Mouse (Mus musculus) induced T-regulatory cell, adult 2 months (primary cell): ENCODE measurements around the gene Gm21293.
"Not testable (repeated sequence)": the region's sequence is repeated elsewhere in the genome, so short reads cannot be mapped to it uniquely, and the experiment has no call there.

ENCODE experiments used
- DNase-seq: peaks from one replicate; pipeline ENCODE4 v3.0.0-alpha.2; 2012; ENCODE audit warnings: low read depth

The Gm21293 gene

DNA sequence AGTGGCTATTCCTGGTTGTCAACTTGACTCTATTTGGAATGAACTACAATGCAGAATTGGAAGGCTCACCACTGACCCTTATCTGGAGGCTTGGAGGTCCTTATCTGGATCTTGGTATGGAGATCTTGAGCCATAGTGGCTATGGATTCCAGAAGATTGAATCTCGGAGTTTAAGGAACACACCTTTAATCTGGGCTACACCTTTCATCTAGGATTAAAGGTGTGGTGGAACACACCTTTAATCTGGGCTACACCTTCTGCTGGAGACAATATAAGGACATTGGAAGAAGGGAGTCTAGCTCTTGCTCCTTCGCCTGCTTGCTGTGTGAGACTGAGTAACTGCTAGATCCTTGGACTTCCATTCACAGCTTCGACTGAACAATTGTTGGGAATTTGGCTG, at the start of gene Gm21293:
Gene Gm21293 (plus strand): TSS at position 301 of the 400 bp plus-strand sequence.
- not testable (repeated sequence) for DNase-seq

DNA sequence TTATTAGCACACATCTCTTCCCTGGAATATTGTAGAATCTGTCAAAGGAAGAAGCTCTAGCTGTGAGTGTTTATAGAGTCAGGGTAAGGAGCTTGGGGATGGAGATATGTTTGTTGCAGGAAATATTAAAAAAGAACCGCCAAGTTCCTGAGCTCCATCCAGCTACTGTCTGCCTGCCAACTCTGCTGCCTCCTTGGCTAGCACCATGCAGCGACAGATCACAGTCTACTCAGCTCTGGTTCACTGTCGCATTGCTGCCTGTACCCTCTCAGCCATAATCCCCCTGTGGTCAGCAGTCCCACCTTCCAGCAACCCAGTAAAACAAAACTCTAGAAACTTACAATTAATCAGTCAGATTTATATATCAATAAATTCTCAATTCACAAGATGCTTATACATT, 32.7 kb upstream of the Gm21293 start:
- no peak for DNase-seq

DNA sequence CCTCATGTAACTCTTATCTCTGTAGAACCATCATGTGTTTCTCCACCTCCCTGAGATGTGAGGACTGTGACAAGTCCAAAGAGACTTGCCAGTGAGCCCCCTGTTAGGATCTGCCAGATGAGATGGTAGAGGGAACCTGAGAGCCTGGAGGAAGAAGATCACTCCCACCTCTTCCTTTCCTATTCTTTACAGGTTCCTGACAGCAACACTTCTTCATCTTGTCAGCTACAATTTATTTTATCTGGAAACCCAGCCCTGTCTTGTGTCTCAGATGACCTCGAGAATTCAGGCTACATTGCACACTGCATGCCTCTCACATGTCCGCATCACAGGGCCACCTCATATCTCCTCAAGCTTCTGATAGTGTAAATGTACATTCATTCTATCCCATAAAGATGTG, 24.5 kb upstream of the Gm21293 start:
- DNase-seq = no peak

DNA sequence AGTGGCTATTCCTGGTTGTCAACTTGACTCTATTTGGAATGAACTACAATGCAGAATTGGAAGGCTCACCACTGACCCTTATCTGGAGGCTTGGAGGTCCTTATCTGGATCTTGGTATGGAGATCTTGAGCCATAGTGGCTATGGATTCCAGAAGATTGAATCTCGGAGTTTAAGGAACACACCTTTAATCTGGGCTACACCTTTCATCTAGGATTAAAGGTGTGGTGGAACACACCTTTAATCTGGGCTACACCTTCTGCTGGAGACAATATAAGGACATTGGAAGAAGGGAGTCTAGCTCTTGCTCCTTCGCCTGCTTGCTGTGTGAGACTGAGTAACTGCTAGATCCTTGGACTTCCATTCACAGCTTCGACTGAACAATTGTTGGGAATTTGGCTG, 8.4 kb downstream of the Gm21293 start, which contains the start of gene Gm6763:
Gene Gm6763 (plus strand): TSS at position 301 of the 400 bp plus-strand sequence.
- not testable (repeated sequence) for DNase-seq

DNA sequence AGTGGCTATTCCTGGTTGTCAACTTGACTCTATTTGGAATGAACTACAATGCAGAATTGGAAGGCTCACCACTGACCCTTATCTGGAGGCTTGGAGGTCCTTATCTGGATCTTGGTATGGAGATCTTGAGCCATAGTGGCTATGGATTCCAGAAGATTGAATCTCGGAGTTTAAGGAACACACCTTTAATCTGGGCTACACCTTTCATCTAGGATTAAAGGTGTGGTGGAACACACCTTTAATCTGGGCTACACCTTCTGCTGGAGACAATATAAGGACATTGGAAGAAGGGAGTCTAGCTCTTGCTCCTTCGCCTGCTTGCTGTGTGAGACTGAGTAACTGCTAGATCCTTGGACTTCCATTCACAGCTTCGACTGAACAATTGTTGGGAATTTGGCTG, 16.9 kb downstream of the Gm21293 start, which contains the start of gene Gm8764:
Gene Gm8764 (plus strand): TSS at position 301 of the 400 bp plus-strand sequence.
- DNase-seq = not testable (repeated sequence)

DNA sequence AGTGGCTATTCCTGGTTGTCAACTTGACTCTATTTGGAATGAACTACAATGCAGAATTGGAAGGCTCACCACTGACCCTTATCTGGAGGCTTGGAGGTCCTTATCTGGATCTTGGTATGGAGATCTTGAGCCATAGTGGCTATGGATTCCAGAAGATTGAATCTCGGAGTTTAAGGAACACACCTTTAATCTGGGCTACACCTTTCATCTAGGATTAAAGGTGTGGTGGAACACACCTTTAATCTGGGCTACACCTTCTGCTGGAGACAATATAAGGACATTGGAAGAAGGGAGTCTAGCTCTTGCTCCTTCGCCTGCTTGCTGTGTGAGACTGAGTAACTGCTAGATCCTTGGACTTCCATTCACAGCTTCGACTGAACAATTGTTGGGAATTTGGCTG, 25.4 kb downstream of the Gm21293 start, which contains the start of gene Gm21304:
Gene Gm21304 (plus strand): TSS at position 301 of the 400 bp plus-strand sequence.
- DNase-seq = not testable (repeated sequence)

DNA sequence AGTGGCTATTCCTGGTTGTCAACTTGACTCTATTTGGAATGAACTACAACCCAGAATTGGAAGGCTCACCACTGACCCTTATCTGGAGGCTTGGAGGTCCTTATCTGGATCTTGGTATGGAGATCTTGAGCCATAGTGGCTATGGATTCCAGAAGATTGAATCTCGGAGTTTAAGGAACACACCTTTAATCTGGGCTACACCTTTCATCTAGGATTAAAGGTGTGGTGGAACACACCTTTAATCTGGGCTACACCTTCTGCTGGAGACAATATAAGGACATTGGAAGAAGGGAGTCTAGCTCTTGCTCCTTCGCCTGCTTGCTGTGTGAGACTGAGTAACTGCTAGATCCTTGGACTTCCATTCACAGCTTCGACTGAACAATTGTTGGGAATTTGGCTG, 33.9 kb downstream of the Gm21293 start, which contains the start of gene Gm21312:
Gene Gm21312 (plus strand): TSS at position 301 of the 400 bp plus-strand sequence.
- not testable (repeated sequence) for DNase-seq

DNA sequence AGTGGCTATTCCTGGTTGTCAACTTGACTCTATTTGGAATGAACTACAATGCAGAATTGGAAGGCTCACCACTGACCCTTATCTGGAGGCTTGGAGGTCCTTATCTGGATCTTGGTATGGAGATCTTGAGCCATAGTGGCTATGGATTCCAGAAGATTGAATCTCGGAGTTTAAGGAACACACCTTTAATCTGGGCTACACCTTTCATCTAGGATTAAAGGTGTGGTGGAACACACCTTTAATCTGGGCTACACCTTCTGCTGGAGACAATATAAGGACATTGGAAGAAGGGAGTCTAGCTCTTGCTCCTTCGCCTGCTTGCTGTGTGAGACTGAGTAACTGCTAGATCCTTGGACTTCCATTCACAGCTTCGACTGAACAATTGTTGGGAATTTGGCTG, 42.4 kb downstream of the Gm21293 start, which contains the start of gene Gm20765:
Gene Gm20765 (plus strand): TSS at position 301 of the 400 bp plus-strand sequence.
- not testable (repeated sequence) for DNase-seq

DNA sequence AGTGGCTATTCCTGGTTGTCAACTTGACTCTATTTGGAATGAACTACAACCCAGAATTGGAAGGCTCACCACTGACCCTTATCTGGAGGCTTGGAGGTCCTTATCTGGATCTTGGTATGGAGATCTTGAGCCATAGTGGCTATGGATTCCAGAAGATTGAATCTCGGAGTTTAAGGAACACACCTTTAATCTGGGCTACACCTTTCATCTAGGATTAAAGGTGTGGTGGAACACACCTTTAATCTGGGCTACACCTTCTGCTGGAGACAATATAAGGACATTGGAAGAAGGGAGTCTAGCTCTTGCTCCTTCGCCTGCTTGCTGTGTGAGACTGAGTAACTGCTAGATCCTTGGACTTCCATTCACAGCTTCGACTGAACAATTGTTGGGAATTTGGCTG, 51.0 kb downstream of the Gm21293 start, which contains the start of gene Gm4340:
Gene Gm4340 (plus strand): TSS at position 301 of the 400 bp plus-strand sequence.
- not testable (repeated sequence) for DNase-seq
